Mouse (Mus musculus) layer of hippocampus, postnatal 25 days (tissue): Measurements from ENCODE around the gene Wfdc2. TPM values are rescaled to one million over a fixed set of nuclear protein-coding genes. Genes with fewer than 3 reads are reported as not detected.

Experiments
- DNase-seq, 2 experiments: peaks; one replicate each; pipeline ENCODE4 v3.0.0; 2022; ENCODE audit warnings: mixed read lengths in 2 of 2, low spot score in 1 of 2; ENCODE audit errors: extremely low spot score in 1 of 2
- total RNA-seq, 2 experiments: library from RNA; stranded (reverse); gene quantifications; 2 replicates each; pipeline ENCODE4 v1.2.3; 2021

The Wfdc2 gene
- under 1 TPM in 1 of 2 experiments, not detected in 1; 0.34 TPM for total RNA-seq

DNA sequence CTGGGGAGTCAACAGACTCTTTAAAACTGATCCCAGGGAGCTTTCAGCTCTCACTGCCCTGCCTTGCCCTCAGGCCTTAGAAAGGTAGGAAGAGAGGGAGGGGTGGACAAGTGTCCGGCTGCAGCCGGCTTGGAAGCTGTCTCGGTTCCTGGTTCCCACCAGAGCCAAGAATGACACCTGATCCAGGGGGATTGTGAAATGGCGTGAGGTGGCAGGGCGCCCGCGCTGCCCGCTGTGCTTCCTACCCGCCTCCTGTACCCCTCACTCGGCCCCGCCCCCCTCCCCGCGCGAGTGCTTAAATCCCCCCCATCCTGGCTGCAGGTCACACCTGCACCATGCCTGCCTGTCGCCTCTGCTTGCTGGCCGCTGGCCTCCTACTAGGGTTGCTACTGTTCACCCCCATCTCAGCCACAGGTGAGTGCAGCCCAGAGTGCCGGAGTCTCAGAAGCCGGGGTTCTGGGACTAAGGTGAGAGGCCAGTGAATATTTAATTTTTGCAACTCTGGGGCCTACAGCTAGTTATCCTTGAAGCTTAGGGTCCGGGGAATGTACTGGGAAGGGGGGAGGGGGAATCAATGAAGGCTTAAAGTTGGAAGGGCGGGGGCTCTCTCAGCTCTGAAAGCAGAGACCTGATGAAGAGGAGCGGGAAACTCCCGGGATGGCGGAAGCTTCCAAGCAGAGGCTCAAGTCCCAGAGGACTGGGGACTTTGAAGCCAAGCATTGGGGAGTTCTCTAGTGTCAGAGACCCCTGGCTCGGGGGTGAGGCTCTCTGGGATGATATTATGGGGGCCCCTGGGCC is at the start of gene Wfdc2:
Gene Wfdc2, plus strand, starts transcription at position 23 of the 798 bp plus-strand sequence.
- DNase-seq: no peak

DNA sequence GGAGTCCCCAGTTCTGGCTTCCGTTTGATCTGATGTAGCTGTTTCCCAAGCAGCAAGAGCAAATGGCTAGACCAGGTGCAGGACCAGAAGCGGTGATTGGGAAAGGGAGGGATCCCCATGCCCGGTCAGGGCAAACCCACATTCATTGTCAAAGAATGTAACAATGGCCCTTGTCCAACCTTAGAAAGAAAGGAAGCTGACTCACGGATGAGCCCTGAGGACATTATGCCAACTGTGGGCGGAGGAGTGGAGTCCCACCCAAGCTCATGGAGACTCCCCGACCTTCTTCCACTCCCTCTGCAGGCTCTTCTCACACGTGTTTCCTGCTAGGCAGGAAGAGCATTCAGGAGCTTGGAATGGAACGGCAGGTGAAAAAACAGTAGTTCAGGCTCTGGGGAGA is 48.8 kb upstream of the Wfdc2 start:
- DNase-seq: no peak

DNA sequence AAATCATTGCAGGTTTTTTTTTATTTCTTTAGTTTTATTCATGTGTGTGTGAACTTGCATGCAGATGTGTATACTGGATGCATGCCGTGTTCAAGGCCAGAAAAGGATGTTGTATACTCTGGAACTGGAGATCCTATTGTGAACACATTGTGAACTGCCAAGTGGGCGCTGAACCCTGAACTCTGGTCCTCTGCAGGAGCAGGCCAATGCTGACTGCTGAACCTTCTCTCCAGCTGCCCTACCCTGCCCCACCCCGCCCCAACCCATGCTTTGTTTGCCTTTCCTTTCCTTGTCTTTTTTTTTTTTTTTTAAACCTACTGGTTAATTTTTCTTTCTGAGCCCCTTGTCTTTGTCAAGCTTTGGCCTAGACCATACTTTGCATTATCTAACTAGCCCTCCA is 47.3 kb upstream of the Wfdc2 start:
- no peak for DNase-seq

DNA sequence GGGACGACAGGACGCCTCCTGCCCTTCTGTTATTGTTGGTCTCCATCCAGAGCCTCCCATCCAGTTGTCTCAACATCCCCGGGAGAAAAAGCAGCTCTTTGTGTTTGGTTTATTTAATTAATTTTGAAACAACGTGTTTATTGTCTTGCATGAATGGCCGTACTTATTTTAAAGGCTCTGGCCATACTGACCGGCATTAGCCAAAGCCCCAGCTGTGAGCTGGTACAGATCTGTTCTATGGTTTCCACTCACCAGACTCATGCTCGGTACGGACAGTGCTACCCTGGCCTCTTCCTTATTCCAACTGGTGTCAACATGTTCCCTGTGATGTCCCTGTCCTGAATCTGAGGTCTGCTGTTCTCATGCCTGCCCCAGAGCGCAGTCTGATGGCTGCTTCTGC is 46.3 kb upstream of the Wfdc2 start:
- no peak for DNase-seq

DNA sequence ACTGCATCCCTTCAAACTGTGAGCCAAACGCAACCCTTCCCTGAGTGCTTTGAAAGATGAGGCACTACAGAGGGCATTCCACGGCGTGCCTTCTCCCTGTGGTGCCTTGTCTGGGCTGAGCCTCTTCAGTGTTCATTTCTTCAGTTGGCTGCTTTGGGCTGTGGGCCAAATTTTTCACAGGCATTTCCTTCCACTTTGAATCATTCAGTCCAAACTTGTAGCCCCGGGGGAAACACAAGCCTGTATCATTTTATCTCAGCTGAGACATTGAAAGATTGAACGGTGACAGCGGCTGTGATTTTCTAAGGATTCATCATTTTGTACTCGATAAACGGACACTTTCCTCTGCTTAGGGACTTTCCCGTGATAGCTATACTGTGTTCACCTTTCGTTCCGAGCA is 45.6 kb upstream of the Wfdc2 start:
- no peak for DNase-seq

DNA sequence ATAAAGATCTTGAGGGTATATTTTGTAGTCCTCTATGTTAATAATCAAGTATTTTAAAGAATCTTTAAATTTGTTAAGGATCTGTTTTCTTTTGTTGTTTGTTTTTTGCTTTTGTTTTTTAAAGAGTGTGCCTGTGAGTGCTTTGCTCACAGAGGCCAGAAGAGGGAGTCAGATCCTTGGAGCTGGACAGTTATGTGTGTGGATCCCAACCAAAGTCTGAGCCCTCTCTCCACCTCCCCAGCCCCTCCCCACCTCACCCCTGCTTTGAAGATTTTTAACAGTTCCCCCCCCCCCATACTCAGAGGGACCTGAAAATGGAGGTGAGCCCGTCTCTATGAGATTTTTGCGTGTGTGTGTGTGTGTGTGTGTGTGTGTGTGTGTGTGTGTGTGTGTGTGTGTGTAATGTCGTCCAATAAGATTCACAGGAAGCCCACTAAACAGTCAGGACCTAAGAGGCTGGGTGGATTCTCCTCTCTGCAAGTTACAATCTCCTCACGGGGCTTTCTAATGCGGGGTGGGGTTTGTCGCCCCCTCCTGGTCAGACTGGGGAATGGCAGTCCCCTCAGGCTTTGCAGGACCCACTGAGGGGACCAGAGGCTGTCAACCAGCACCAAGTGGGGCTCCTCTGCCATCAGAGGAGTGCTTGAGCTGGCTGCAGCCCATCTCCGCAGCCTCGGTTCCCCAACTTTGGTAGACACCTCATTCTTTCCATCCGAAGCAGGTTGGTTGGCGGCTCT is 44.6 kb upstream of the Wfdc2 start:
- DNase-seq: peak in 1 of 2 experiments; percentile 40

DNA sequence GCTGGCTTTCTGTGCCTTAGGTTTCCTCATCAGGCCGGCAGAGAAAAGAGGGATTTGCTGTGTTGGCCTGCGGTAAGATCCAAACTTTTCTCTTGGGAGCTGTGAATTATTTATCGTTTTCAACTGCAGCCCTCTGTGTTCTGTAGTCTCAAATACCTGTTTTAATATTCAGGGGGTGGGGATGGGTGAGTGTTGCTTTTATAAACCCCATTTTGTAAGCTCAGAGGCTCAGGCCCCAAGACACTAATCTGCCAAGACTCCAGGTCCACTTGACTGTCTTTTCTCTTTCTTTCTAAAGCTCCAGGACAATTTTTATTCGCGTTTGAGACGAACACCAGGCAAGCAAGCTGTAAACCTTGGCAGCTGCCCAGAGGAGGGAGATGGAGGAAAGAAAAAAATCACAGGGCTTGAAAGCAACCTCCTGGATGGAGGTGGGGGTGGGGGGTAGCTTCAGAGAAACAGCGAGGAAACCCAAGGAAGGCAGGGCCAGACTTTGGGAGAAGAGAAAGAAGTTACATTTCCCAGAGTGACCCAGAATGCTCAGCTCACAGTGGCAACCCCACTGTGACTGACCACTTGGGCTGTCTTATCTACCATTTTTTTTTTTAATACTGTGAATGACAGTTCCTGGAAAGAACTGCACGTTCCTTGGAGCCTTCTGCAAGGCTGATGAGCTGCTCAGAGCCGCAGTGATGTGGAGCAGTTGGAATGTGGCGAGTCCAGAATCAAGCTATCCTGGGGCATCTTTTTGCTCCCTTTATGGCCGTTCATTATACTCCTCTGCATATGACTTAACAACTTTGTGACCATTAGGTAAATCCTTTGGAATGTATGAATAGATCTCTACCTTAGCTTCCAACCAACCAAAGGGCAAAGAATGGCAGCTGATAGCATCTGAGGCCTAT is 43.7 kb upstream of the Wfdc2 start:
- no peak for DNase-seq

DNA sequence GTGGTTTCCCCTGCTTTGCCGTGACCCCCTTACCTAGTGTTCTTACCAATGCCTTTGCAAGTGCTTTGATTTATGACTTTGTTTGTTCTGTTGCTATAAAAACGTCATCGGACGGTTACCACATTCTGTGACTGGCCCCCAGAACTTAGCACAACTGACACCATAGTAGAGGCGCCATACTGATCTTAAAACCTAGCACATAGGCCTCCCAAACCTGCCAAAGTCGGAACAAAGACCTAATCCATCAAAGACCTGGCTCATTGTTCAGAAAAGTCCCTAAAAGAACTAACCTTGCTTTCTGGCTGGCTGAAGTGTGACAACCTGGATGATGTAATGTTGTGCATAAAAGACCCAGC is 43.1 kb upstream of the Wfdc2 start:
- DNase-seq: no peak

DNA sequence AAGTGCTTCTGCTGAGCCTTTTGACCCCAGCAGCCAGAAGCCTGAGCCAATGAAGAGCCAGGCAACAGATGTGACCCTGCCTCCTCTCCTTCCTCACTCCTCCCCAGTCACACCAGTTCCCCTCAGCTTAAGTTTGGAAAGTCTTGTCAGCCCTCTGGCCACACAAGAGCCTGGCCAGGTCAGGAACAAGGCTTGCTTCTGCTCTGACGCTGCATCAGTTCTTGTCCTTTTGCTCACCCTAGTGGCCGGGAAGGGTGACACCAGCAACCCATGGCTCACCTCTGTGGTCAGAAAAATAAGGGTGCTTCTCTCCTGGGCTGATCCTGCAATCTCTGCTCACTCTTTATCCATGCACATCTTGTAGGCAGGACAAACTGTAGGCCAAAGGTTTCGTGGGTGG is 41.4 kb upstream of the Wfdc2 start:
- no peak for DNase-seq

DNA sequence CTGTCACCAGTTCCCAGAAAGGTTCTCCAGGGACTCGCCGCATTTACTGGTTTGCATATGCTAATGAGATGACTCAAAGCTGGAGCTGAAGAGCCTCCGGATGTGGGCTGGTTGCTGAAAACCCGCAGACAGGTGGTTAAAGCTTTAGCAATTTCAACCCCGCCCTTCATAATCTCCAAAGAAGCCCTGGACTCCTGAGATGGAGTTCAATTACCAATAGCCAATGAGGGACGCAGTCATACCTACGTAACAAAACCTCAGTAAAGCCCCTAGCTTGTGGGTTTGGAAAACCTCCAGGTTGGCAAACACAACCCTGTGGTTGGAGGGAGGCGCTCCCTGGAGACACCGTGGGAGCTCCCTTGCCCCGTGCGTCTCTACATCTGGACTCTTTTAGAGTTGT is 40.4 kb upstream of the Wfdc2 start:
- DNase-seq: no peak

DNA sequence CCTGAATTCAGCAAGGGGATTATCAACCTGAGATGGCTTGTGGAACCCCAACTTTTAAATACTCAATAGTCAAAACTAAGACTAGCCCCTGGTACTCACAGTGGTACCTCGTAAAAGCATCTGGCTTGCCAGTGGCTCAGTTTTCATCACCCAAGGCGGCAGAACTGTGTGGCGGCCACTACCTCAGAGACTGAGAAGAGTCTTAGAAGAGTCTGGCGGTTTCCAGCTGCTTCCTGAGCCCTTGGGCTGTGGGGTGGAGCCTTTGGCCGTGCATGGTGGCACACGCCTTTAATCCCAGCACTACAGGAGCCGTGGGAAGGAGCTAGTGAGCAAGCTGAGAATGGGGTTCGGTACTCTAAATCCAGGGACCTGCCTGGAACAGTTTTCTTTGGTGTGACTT is 39.9 kb upstream of the Wfdc2 start:
- DNase-seq: no peak

DNA sequence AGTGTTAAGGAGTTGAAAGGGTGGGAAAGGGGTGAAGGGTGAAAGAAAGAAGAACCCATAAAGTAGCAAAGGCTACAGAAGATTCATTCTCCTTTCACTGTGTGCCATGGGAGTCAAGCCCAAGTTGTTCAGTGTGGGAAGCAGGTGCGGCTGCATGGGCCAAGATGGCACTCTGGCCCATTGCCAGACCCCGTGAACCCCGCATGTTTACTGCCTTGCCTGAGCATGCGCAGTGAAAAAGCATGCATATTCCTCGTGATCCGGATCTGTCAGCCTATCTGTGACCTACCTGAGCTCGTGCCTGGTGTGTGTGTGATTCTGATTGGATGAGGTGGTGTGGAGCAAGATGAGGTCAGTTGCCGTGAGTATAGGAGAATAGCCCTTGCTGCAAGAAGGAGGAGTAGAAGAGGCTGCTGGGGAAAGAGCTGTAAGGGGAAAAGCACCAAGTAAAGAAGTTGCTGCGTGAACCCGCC is 38.9 kb upstream of the Wfdc2 start:
- DNase-seq: no peak

DNA sequence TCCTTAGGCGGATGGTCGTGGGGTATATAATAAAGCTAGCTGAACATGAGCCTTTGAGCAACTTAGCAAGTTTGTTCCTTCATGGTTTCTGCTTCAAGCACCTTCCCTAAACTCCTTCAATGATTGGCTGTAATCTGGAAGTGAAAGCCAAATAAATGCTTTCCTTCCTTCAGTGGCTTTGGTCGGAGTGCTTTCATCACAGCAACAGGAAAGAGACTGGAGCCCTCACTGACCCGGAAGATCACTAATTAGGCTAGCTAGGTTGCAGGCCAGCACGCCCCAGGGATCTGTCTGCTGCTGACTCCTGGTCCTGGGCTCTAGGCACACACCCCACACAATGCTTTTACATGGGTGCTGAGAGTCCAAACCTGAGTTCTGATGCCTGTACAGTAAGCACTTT is 33.7 kb upstream of the Wfdc2 start:
- DNase-seq: no peak

DNA sequence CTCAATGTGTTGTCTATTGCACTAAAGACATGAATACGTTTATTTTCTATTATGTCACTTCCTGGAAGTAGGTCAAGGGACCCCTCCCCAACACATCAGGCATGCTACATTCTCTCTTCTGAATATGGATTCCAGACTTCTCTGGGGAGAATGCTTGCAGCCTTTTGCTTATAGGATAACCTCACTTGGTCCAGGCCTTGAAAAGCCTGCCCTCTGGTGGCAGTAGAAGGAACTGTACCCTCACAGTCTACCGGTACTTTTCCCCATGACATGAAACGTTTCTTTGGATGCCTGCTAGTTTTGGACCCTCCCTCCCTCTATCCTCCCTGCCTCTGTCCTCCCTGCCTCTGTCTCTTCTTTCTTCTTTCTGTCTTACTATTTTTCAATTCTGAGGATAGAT is 31.0 kb upstream of the Wfdc2 start:
- peak; percentile 59 to 85 for DNase-seq

DNA sequence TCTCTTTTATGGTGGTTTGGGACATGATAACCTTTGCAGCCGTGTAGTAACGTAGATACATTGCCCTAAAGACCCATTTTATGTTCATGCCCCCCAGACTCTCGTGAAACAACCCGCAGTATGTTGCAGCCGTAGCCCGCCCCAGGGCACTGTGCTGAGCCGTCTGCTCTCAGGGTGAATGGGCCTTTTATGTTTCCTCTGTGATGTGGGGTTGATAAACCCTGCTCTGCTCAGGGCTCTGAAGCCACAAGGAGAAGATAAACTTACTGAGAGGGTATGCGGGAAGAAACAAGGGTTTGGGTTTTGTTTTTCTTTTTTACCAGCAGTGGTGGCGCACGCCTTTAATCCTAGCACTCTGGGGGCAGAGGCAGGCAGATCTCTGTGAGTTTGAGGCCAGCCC is 27.9 kb upstream of the Wfdc2 start:
- no peak for DNase-seq

DNA sequence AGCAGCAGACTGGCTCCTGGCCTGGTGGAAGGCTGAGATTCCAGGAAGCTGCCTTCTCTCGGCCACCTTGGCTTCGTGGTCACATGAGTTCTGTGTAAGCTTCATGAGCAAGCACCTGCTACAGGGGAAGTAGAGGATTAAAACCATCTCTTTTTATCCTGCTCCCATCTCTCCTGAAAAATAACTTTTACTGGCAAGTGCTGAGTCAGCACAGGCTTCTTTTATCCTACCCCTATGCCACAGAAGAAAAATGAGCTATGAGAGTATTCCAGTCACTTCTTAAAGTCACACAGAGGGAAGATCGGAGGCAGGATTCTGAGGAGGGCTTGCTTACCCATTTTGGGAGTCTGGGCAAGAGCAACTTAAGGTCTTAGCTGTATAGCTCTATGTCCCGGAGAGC is 25.2 kb upstream of the Wfdc2 start:
- no peak for DNase-seq

DNA sequence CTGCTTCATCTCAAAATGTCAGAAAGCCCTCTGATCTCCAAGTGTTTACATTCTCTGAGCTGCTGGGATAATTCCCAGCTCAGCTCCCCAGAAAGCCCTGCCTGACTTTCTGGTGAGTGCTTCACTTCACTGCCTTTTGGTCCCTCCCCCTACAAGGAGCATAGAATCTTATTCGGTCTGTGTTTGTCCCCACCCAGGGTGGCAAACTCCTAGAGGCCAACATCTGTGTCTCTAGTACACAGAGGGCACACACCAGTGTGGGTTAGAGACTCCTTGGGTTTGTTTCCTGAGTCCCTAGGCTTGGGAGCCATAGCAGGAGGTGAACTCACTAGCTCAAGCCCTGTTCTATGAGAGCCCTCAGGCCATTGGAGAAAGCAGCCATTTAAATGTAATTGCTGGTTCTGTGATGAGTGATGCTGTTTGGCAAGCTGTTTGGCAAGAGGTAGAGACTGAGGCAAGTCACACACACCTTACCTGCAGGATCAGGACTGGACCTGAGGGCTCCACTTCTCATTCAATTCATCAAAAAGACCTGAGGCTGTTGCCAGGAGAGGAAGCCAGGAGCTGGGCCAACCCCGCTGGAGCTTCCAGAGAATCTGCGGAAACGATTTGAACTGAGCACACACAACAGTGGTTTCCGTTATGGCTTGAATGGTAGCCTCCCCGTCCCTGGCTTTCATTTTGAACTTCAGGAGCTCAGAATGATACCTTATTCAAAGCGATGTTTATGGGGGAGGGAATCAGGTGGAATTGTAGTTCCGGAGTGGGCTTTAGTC is 21.4 kb upstream of the Wfdc2 start:
- DNase-seq: no peak

DNA sequence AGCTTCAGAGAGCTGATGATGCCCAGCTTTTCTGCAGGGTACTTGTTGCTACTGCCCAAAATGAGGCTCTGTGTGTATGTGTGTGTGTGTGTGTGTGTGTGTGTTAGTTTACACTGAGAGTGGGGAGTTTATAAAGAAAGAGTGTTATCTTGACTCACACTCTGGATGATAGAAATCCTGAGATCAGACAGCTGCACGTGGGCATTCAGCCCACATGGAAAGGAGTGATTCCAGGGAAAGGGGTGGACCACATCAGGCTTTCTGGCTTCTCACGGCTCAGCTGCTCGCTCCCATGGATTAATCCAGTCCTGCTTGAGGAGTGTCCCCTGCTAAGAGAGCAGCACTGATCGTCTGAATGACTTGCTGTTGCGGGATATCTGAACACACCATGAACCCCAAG is 20.1 kb upstream of the Wfdc2 start:
- peak in 1 of 2 experiments; percentile 36 for DNase-seq

DNA sequence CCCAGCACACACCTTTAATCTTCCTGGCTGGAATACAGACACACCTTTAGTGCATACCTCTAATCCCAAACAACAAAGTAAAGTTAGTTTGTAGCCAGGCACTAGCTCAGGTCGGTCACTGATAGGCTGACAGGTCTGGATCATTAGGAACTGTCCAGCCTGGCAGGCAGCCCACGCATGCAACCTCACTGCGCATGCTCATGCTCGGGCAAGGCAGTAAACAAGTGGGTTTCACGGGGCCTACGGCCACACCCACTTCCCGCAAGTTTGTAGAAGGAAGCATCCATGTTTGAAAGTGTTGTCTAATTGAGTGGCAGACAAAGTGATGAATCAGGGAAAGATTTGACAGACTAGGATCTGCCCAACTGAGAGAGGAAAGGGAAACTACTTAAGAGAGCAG is 19.6 kb upstream of the Wfdc2 start:
- DNase-seq: no peak

DNA sequence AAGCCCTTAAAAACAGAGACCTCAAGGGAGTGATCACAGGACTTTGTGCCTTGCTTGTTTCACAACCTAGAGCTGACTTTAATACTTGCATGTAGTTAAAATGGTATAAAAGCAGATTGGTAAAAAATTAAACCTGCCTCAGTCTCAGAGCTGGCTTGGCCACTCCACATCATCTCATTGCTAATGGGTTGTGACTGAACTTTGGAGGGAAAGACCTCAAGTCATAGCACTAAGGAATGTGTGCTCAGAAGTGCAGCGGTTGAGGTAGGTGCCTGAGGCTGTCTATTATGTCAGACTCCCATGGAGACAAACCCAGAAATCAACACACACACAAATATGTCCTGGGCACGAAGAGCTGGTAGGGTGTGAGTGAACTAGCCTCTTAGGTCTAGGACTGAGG is 18.5 kb upstream of the Wfdc2 start:
- DNase-seq: no peak
